Mouse (Mus musculus) induced T-regulatory cell, adult 2 months (primary cell): ENCODE measurements at regions not wholly inside any gene's neighbourhood (a gene's known extent, or its start where the extent isn't known, plus 50 kb on each side); places are given as distances from the start of the nearest gene placed in this dataset.

Source experiments
- DNase-seq: peaks from one replicate; pipeline ENCODE4 v3.0.0-alpha.2; 2012; ENCODE audit warnings: low read depth

DNA sequence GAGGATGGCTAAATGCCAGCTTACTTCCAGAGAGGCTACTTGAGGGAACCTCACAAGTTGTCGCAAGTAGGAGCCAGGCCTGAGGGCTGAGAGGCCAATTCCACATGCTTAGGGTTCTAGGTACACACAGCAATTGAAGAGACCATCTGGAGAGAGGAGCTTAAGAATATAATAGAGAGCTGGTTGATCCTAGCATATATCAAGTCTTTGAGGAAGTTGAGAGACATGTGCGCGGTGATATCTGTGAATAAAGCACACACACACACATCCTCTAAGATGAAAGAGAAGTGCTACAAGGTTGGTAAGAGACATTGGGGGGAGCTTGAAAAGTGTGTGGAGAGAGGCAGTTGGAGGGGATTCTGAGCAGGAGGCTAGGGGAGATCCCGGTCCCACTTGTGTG, 189.5 kb downstream of the Zfp462 start:
- no peak for DNase-seq

DNA sequence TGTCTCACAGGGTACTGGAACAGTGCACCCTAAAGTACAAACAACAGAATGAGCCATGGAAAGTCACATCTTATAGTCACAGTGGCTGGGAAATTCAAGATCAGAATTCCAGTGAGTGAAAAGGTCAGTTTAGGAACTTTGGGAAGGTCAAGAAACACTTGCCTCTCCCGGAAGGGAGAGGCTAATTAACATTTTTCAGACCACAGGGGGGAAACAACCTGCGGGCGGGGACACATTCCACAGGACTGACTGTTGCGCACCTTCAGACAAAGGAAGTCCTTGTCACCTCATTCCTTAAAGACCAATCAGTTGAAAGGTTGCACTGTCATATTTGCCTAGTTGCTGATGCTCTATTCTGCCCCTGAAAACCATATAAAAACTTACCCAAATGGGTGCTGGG, 189.9 kb downstream of the Zfp462 start:
- no peak for DNase-seq

DNA sequence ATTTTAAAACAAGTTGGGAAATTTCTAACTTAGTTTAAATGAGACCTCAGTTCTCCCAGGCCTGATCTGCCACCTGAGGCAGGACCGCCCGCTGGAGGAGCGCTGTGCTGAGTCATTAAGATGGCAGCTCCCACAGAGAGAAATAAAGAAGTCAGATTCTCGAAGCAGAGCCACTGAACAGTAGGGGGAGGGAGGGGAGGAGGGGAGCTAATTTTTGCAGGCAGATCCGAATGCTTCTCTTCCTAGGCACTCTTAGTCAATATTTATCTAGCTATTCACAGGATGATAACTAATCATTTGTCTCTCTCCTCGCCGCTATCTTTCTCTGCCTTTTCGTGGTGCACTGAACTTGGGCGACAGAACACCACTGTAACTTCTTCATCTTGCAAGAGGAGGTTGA, 191.4 kb downstream of the Zfp462 start:
- DNase-seq = no peak

DNA sequence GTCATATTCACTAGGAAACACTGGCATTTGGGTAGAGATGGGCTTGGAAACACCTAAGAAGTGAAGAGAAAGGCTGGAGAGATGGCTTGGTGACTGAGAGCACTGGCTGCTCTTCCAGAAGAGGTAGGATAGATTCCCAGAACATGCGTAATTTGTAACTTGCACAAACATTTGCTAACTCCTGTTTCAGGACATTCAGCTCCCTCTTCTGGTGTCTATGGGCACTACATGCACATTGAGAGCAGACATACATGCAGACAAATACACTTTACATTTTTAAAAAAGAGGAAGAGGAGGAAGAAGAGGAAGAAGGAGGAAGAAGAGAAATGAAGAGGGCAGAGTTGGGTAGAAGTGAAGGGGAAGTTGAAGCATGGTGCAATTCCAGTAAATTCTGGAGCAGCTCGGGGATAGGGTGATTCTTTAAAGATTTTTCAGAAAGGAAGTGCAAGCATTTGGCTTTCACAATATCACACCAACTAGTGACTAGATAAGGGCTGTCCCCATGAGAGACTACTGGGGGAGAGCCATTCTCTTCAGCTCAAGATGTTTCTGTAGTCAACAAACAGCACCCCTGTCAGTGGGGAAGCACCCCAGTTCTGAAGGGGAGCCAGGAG, 193.0 kb downstream of the Zfp462 start:
- no peak for DNase-seq

DNA sequence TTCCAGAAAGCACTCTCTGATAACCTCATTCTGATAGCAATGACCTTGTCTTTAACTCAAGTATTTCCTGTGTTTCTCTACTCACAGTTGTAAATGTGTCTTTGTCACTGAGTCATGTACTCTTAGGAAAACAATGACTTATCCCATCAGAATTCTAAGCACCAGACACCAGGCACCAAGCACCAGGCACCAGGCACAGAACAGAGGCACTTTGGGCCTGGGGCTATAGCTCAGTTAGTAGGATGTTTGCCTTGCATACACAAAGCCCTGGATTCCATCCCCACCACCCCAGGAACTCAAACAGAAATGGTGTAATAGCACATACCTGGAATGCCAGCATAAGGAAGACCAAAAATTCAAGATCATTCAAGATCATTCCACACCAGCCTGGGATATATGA, 196.5 kb downstream of the Zfp462 start:
- no peak for DNase-seq

DNA sequence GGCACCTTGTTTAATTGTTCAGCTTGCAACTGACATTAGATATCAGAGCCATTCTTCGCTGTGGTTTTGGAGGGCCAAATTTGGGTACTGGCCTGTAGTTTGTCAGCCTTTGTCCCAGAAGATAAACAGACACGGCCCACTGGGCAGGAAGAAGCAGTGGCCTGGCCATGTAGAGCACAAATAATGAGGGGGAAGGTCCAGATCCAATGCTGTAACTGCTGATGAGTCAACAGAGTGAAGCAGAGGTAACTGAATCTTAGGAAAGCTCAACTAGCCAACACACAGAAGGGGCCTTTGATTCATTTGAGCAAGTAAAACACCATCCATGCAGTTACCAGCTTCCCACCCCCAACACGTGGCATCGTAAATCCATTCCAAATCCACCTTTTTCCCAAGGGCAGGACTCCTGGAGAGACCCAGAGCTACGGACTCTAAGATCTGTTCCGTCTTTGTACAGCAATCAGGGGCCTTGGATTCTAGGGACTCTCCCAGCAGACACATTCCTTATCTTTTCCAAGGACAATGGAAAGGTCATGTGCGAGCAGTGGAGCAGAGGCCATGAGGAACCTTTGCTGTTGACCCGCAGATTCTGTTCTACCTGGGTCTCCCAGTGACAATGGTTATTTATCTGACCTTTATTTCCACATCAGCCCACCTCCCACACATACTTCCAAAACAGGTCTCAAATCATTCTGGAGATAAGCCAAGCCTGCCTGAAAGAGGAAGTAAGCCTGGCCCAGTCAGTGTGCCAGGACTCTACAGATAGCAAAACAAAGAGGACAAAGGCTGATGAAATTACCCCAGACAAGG, 197.3 kb downstream of the Zfp462 start:
- no peak for DNase-seq

DNA sequence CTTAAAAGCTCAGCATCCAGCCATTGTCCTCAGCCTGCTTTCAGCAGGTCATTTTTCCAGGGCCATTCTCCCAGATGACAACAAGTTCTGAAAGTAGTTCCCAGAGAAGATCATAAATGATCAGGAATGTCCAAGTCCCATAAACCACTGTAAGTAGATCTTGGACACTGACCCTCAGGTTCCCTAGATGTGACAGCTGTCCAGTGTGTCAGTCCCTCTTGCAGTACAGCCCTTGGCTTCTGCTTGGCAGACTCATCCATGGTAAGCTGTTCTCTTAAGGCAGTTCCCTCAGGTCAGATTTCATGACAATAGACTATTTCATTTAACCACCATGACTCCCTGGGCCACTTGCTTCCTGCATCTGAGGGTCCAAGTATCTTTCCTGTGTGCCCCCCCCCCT, 198.6 kb downstream of the Zfp462 start:
- DNase-seq = no peak

DNA sequence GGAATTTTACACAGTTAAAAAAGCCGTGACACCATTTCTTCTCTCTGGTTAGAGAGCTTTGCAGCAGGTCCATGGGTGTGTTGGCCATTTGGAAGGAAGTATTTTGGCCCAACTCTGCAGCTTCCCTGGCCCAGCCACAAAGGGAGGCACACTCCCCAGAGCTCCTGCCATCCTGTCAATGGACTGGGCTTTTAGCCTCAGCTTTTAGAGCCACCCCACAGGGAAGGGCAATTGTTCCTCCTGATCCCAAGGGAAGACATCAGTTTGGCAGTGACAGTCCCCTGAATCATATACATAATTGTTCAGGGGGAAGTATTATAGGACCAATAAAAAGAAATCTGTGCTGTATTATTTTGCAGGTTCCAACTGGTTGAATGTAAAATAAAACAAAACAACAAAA, 200.1 kb downstream of the Zfp462 start:
- DNase-seq = no peak

DNA sequence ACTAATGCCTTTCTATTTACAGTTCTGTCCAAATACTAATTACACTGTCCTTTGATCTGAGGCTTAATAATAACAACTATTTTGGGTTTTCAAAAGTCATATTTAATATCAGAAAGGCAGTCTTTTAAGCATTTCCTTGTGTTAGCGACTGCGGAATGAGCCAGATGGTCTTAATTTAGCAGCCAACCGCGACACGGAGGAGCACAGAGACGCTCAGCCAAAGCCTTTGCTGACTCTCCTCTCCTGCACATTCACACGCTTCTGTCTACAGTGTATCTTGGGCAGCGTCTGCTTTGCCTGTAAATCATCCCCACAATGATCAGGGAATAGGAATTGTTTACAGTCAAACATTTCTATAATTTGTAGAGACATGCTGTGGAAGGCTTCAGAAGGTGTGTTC, 201.1 kb downstream of the Zfp462 start:
- no peak for DNase-seq

DNA sequence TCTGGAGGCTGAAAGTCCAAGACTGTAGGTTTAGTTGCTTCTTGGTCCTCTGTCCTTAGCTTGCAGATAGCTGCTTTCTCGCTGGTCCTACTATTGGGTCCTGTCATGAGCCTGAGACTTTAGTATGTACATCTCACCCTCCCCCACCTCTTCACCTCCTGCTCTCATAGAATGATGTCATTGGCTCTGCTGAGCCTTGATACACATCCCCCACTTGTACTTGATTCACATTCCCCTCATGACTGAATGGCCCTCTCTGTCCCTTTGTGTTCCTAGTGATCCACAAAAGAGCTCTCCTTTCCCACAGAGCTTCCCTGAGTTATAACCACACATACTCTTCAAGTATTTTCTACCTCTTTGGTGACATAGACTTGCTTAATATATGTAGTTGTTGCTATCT, 201.5 kb upstream of the Rad23b start:
- no peak for DNase-seq

DNA sequence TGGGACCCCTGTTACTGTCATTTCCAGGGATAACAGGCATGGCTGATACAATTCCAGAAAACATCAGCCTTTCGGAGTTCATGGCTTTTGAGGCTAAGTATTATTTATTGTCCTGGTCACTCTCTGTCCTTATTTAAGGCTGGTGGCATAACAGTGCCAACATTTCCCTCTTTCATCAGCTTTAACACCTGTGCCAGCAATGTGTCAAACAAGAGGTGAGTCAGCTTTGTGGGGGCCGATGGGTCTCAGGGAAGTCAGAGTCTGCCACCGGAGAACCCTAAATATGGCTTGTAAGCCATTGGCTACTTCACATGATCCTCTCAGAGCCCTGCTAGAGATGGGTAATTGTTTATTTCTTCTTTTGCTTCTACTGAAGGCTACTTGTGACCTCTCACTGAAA, 195.3 kb upstream of the Rad23b start:
- no peak for DNase-seq

DNA sequence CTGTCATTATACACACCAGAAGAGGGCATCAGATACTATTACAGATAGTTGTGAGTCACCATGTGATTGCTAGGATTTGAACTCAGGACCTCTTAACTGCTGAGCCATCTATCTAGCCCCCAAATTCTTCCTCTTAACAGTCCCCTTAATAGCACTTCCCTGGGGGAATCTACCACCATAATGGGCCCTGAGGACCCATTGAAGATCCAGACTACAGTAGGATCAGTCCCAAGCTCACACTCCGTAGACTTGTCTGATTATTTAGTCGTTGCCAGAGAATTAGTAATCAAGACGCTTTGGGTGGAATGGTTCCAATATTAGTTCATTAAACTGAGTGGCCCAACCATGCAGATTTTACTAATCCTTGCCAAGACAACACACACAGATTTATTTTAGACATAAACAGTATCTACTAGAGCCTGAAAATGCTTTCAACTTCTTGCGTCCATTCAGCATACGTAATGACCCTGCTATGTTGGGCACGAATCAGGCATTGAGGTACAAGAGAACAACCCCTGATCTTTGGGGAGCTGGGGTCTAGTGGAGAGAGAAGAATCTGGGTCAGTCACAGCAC, 191.6 kb upstream of the Rad23b start:
- no peak for DNase-seq

DNA sequence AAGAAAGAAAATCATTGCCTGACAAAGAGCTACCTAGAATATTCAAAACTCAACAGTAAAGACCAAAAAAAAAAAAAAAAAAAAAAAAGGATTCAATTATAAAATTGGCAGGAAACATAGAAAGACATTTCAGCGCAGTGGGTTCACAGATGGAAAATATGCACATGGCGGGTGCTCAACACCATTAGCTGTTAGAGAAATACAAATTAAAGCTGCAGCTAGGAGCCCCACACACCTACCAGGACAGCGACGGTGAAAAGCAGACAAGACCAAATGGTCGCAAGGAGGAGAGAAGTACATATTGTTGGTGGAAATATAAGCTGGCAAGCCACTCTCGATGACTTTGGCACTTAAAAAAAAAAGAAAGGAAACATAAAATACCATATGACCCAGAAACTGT, 183.6 kb upstream of the Rad23b start:
- no peak for DNase-seq

DNA sequence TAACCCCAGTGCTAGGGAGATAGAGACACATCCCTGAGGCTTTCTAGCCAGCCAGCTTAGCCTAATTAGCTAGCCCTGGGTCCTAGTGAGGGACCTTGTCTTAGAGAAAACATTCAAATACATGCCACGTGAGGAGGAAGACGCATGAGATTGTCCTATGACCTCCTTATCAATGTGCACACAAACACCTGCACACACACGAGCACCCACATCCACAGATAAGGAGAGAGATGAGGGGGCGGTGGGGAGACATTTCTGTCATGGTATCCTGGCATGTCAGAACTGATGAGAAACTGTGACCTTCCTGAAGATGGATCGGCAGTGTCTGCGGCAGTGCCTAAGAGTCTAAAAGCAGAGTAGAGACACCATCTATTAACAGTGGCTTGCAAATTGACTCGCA, 180.8 kb upstream of the Rad23b start:
- no peak for DNase-seq

DNA sequence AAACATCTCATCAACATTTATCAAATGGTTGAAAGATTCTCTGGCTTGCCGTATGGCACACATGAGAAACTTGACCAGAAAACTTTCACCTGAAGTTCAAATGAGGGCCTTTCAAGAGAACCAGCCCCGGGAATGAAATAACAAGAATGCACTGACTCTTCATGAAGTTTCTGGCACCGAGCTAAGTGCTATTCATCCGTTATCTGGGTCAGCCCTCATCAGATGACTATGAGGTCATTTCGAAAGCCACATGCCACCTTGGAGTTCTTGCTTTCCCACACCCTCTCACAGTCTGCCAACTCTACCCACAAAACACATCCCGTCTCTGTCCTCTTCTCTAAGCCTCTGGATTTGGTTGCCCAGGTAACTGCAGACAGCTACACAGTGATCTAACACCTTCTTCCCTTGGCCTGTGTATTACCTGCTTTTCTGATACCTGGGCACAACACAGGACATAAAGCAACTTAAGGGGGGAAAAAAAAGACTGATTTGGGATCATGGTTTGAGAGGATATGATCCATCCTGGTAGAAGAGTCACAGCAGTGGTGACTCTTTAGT, 177.4 kb upstream of the Rad23b start:
- DNase-seq = no peak

DNA sequence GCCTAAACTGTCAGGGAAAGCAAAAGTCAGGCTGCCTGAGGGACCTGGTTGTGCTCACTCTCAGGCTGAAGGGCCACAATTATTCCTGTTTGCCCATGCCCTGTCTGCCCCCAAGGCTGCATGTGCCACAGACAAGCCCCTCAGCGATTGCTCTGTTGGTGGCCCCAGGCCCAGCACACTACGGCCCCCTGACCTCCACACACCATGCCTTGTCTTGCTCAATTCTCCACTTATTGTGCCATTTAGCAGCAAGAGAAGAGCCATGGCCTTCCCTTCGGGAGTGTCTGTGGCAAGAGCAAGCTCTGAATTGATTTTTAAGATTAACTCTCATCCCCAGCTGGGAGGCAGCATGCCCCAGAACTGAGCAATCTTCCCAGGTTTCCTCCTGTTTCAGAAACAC, 173.8 kb upstream of the Rad23b start:
- no peak for DNase-seq

DNA sequence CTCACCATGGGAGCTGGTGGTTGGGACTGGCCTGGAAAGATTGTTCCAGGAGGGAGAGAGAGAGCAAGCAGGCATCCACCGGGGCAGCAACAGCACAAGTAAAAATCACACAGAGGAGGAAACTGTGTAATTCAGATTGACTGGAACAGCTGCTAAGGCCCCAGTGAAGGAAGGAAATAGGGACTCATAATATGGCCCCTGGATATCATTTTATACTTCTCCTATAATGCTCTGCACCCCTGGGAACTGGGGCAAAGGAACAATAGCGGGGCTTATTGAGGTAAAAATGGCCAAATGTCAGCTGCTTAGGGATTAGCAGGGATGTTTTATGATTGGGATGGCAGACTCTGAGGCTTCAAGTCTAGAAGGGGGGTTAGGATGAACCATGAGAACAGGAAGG, 170.4 kb upstream of the Rad23b start:
- no peak for DNase-seq

DNA sequence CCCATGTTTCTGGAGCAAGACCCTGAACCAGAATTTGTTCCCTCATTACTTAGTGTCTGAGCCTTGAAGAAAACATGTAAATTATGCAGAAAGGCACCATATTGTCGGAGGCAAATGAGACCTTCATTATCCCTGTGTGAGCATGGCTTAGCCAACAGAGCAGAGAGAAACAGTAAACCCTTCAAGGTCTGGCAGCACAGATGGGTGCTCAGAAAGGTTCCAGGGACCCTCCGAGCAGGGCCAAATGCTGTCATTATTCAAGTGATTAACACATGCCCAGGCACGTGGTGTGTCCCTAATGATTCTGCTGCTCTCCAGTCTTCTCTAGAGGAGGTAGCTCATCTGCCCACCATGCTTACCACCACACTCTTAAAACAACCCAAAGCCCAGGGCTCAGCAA, 166.3 kb upstream of the Rad23b start:
- DNase-seq = no peak

DNA sequence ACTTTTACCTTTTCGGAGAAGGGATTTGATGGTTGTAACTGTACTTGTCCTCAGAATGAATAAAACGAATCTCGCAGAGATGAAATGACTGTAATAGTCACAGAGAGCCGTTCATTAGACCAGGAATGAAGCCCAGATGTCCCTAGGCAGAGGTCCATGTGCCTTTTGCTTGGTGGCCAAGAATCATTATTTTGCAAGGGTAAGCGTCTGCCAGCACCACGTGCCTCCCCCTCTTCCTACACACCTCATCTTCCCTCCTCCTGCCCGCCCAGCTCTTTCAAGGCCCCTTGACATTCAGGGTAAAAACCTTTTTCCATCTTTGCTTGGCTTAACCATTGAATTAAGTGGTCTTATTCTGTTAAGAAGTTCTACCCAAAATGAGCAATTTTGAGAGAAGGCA, 161.1 kb upstream of the Rad23b start:
- DNase-seq = no peak

DNA sequence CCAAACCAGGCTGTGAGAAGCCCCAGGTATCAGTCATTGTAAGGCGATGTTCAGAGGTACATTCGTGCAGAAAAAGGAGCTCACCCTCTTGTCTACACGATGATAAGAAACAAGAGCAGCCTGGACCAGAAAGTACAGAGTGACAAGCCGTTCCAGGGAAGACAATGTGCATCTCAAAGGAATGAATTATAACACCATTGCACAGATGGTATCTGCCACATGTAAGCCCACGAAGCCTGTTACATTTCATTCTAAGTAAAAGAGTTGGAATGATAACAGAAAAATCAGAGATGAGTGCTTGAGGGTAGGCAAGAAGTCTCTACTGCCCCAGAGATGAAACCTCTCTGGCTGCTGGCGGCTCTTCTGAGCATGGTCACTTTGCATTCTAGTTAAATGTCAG, 159.3 kb upstream of the Rad23b start:
- no peak for DNase-seq

DNA sequence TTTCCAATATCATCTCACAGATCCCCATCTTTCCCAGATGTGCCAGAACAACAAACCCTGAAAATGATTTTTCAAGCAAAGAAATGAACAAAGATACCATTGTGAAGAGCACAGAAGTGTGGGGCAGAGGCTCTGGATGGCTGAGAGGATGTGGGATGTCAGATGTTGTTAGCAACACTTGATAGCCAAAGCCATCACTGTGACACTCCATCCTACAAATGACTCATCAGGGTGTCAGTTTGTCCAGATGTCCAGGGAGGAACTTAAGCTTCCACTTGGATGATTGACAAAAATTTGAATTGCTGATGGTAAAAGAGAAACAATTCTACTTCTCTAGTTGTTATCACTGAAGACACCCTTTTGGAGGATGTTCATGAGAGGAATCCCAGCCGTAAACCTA, 155.8 kb upstream of the Rad23b start:
- no peak for DNase-seq

DNA sequence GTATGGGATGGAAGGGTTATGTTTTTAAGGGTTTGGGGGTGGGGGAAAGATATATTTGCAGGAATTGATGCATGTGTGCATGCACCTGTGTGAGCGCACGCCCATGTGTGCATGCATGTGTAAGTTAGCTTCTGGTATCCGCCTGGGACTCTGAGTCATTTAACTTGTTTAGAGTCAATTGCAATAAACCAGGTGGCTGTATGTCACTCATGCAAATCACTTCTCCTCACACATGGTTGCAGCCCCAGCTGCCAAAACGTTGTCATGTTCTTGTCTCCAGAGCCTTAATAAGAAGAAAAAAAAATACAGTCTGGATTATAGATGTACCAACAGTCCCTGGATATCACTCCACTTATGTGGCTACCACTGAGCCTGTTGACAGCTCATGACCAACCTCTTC, 155.3 kb upstream of the Rad23b start:
- no peak for DNase-seq
